Mouse (Mus musculus): ENCODE results near the gene Igf1r.

DNA sequence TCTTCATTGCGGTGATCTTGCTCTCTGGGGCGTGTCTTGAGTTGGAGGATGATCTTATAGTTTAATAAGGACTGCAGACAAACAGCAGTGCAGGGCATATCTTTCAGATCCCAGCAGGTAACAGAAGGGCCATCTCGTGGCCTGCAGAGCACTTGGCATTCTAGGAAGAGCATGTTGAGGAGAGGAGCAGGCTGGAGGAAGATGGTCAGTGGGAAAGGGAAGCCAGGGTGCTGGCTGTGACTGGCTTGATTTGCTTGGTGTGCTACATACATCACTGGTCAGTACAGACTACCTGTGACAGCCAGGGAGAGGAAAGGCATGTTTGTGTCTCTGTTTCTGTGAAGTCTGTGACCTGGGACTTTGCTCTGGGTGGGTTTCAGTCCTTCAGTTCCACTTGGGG, 122.8 kb downstream of the Igf1r start:
- TF ChIP-seq CTCF (IDR thresholded peaks at IDR 0.05; ENCODE audit: low read depth) (no peak), EP300 (IDR thresholded peaks at IDR 0.05; ENCODE audit: low read depth) (no peak)

Data from liver, postnatal 0 days (tissue).